In genomic region chr16:85072624-85073023, GRCm38 (mm10) we compare ENCODE assay signal across 14 mouse cellular contexts.
DNase-seq lines count a peak whose midpoint lies in the region; ATAC-seq and TF ChIP-seq lines count a peak whose summit lies in the region.
"Had no signal": no experiment of that assay in that cellular context is flagged by ENCODE, and none has a peak within 500 bp of the region (broad histone marks: within the 10 kb centered on the region; RNA-seq: fewer than 3 reads in every experiment).

No protein-coding gene starts in this region.

- peaks cover 65% of the 10 kb centered on the region for H3K79me2 ChIP-seq in macrophage (ENCODE audit: inconsistent target)

- H3K27me3 ChIP-seq in lung, postnatal 0 days (replicated peaks; ENCODE audit: insufficient read depth, low read length) = no peaks in the 10 kb centered on the region
- H3K27me3 ChIP-seq: midbrain, embryonic 12.5 days; neural tube, embryonic 15.5 days had no signal

- TF ChIP-seq CTCF in lung, postnatal 0 days (IDR thresholded peaks at IDR 0.05) = no peak

- peaks cover 4% of the 10 kb centered on the region; the same call in 1 of the 2 replicates for H3K4me1 ChIP-seq in lung, postnatal 0 days (ENCODE audit: insufficient read depth, low read depth, low read length)
- H3K4me1 ChIP-seq: neural tube, embryonic 15.5 days had no signal

- ATAC-seq in frontal cortex, adult (ENCODE audit: low TSS enrichment) = peak; percentile 39
- no peak for ATAC-seq in lung, postnatal 0 days
- ATAC-seq: forebrain, embryonic 14.5 days had no signal

- no peak overlapping the region for H3K9ac ChIP-seq in lung, postnatal 0 days (replicated peaks; ENCODE audit: low read depth)
- H3K9ac ChIP-seq: midbrain, embryonic 12.5 days; neural tube, embryonic 15.5 days had no signal

- no peaks in the 10 kb centered on the region for H3K9me3 ChIP-seq in lung, postnatal 0 days (ENCODE audit: low read length)
- H3K9me3 ChIP-seq: midbrain, embryonic 12.5 days; neural tube, embryonic 15.5 days had no signal

- peaks cover 9% of the 10 kb centered on the region for H3K36me3 ChIP-seq in lung, postnatal 0 days (ENCODE audit: insufficient read depth, low read length)
- peaks cover 25% of the 10 kb centered on the region; the same call in 1 of the 2 replicates for H3K36me3 ChIP-seq in macrophage (ENCODE audit: inconsistent target)

- no peak overlapping the region for H3K4me3 ChIP-seq in lung, postnatal 0 days (ENCODE audit: low read depth, low read length)
- H3K4me3 ChIP-seq in macrophage (ENCODE audit: inconsistent target) = no peak overlapping the region
- H3K4me3 ChIP-seq: midbrain, embryonic 12.5 days; neural tube, embryonic 15.5 days had no signal

- no peak for DNase-seq in frontal cortex, postnatal 25 days (ENCODE audit: low spot score in 2 of 2)
- DNase-seq in lung, adult 18-20 months = peak; percentile 33 to 37
- DNase-seq in lung, postnatal 0 days (ENCODE audit: low spot score) = no peak
- DNase-seq in adrenal gland, postnatal 10 days = peak; percentile 18
- no peak for DNase-seq in gastrocnemius, postnatal 4 days (ENCODE audit: low spot score in 2 of 2)
- no peak for DNase-seq in cerebellum, adult 11-12 months
- DNase-seq: gastrocnemius, postnatal 25 days; kidney, adult 11 months; thymus, adult 18-20 months had no signal

- no peak overlapping the region for H3K27ac ChIP-seq in lung, postnatal 0 days (ENCODE audit: low read length)
- H3K27ac ChIP-seq in macrophage = peak overlapping the region; percentile 94
- H3K27ac ChIP-seq: midbrain, embryonic 12.5 days; neural tube, embryonic 15.5 days had no signal

- H3K4me2 ChIP-seq in lung, postnatal 0 days (replicated peaks; ENCODE audit: low read depth, low read length) = no peak overlapping the region
- H3K4me2 ChIP-seq: midbrain, embryonic 12.5 days; neural tube, embryonic 15.5 days had no signal

- WGBS in lung, postnatal 0 days = 85% methylated on average over 12 of the region's 12 CpGs
- WGBS in macrophage (ENCODE audit: missing documents) = 29% methylated on average over 12 of the region's 12 CpGs

- TF ChIP-seq EP300 in lung, postnatal 0 days (IDR thresholded peaks at IDR 0.05) = no peak

Comparison
In these comparisons a context has a peak if more than half of its experiments do, and no peak if none do; other contexts are left out.
1. DNase-seq: peak in lung, adult 18-20 months (2 of 2) and adrenal gland, postnatal 10 days (single experiment); none in frontal cortex, postnatal 25 days (0 of 2), lung, postnatal 0 days (single experiment), gastrocnemius, postnatal 4 days (0 of 2) and cerebellum, adult 11-12 months (single experiment).